Mouse (Mus musculus): ENCODE data around the gene Apol6. TPM values are rescaled to one million over a fixed set of nuclear protein-coding genes. Genes with fewer than 3 reads are reported as not detected.

Gene Apol6
- polyA plus RNA-seq, 1 experiment from 2014 or later = 0.25 TPM

DNA sequence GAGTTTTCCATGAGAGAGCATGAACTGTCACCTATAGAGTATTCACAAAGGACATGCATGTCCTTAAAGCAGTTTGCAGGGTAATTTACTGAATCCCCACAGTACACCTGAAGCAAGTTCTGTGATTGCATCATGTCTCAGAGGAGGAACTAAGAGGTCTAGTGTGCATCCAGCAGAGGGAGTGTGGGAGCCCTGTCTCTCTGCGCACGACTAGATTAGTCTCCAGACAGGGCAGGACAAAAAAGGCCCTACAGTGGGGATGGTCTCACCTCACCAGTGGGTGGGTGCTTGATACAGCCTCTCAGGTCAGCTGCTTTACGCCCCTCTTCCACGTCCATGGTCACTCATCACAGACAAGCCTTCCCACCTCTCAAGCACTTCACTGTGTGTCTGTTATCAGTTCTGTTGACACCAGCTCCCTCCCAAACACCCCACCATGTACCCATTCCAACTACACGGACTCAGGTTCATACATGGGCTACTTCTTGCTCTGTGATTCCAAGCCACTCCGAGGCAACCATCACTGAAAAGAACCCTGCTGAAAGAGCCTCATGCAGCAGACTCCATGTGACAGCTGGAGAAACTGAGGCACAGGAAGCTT lies 25.7 kb upstream of the Apol6 start:
- Histone ChIP-seq H3K36me3 (ENCODE audit: control insufficient read depth, insufficient read depth, low read length) (no peaks in the 10 kb centered on the region), H3K27ac (replicated peaks) (no peak overlapping the region), H3K9me3 (ENCODE audit: control insufficient read depth, low read length) (no peaks in the 10 kb centered on the region), H3K27me3 (ENCODE audit: control insufficient read depth, insufficient read depth, low read length) (no peaks in the 10 kb centered on the region), H3K4me1 (replicated peaks; ENCODE audit: control insufficient read depth, insufficient read depth) (no peaks in the 10 kb centered on the region), H3K4me3 (ENCODE audit: low read depth, low read length) (no peak overlapping the region), H3K4me2 (replicated peaks; ENCODE audit: low read depth) (no peak overlapping the region), H3K9ac (ENCODE audit: low read length) (no peak overlapping the region)
- TF ChIP-seq EP300 (optimal IDR thresholded peaks at IDR 0.05) = no peak
- TF ChIP-seq CTCF (IDR thresholded peaks at IDR 0.05; ENCODE audit: low read depth) = peak; percentile 82
- 62% methylated on average over 6 of the region's 6 CpGs for whole genome bisulfite sequencing
- DNase-seq (ENCODE audit: low spot score) (peak; percentile 50), ATAC-seq (ENCODE audit: low FRiP score, low TSS enrichment) (peak; percentile 46)

GRCm38 (mm10) chr15:77019533-77019932 lies 25.0 kb upstream of the Apol6 start:
- Histone ChIP-seq H3K4me2 (replicated peaks; ENCODE audit: low read depth) (no peak overlapping the region), H3K27ac (replicated peaks) (no peak overlapping the region), H3K36me3 (ENCODE audit: control insufficient read depth, insufficient read depth, low read length) (no peaks in the 10 kb centered on the region), H3K4me1 (replicated peaks; ENCODE audit: control insufficient read depth, insufficient read depth) (no peaks in the 10 kb centered on the region), H3K9me3 (ENCODE audit: control insufficient read depth, low read length) (no peaks in the 10 kb centered on the region), H3K9ac (ENCODE audit: low read length) (no peak overlapping the region), H3K27me3 (ENCODE audit: control insufficient read depth, insufficient read depth, low read length) (no peaks in the 10 kb centered on the region), H3K4me3 (ENCODE audit: low read depth, low read length) (no peak overlapping the region)
- TF ChIP-seq EP300 (optimal IDR thresholded peaks at IDR 0.05) (no peak), CTCF (IDR thresholded peaks at IDR 0.05; ENCODE audit: low read depth) (no peak)
- ATAC-seq (ENCODE audit: low FRiP score, low TSS enrichment) (no peak), DNase-seq (ENCODE audit: low spot score) (no peak)
- 74% methylated on average over 7 of the region's 7 CpGs for WGBS

DNA sequence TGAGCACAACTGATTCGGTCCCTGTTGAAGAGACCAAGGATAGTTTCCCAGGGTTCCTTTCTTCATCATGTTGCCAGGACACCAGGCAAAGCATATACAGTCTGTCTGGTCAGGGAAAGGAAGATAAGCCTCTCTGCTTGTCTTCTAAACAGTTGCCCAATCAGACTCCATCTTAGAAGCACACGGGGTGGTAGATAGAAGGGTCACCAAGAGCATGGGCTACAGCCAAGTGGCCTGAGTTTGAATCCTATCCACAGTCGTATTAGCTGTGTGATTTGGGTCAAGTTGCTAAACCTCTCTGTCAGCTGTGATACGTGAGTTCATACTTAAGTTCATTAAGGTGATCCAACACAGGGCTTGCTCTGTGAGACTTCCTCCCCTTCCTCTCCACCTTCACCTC lies 24.4 kb upstream of the Apol6 start:
- Histone ChIP-seq H3K36me3 (ENCODE audit: control insufficient read depth, insufficient read depth, low read length) (no peaks in the 10 kb centered on the region), H3K4me1 (replicated peaks; ENCODE audit: control insufficient read depth, insufficient read depth) (no peaks in the 10 kb centered on the region), H3K4me2 (replicated peaks; ENCODE audit: low read depth) (no peak overlapping the region), H3K9ac (ENCODE audit: low read length) (no peak overlapping the region), H3K27ac (replicated peaks) (no peak overlapping the region), H3K9me3 (ENCODE audit: control insufficient read depth, low read length) (no peaks in the 10 kb centered on the region), H3K27me3 (ENCODE audit: control insufficient read depth, insufficient read depth, low read length) (no peaks in the 10 kb centered on the region), H3K4me3 (ENCODE audit: low read depth, low read length) (no peak overlapping the region)
- TF ChIP-seq EP300 (optimal IDR thresholded peaks at IDR 0.05) = no peak
- TF ChIP-seq CTCF (IDR thresholded peaks at IDR 0.05; ENCODE audit: low read depth) = no peak
- DNase-seq (ENCODE audit: low spot score) (no peak), ATAC-seq (ENCODE audit: low FRiP score, low TSS enrichment) (no peak)
- WGBS = 74% methylated on average over 4 of the region's 4 CpGs

DNA sequence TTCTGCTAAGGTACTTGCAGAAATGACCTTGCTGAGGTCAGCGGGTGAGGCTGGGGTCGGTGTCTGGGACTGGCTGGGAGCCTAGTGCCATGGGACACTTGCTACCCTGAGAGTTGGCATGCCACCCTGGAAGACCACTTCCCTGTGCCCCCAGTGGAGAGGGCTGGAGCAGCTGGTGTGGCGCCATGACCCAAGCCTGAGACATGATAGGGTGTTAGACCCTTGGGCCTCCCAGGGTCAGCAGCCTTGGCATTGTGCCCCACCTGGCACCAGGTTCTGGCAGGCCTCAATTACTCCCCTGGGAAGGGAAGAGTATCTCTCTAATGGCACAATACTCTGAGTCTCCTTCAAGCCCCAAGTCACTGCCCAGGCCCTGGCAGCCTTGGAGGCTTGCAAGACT lies 23.5 kb upstream of the Apol6 start:
- H3K9ac ChIP-seq (ENCODE audit: low read length) = no peak overlapping the region
- H3K4me1 ChIP-seq (replicated peaks; ENCODE audit: control insufficient read depth, insufficient read depth) = no peaks in the 10 kb centered on the region
- TF ChIP-seq EP300 (optimal IDR thresholded peaks at IDR 0.05) = no peak
- TF ChIP-seq CTCF (IDR thresholded peaks at IDR 0.05; ENCODE audit: low read depth) = no peak
- H3K9me3 ChIP-seq (ENCODE audit: control insufficient read depth, low read length) = no peaks in the 10 kb centered on the region
- H3K4me3 ChIP-seq (ENCODE audit: low read depth, low read length) = no peak overlapping the region
- H3K4me2 ChIP-seq (replicated peaks; ENCODE audit: low read depth) = no peak overlapping the region
- no peak overlapping the region for H3K27ac ChIP-seq (replicated peaks)
- DNase-seq (ENCODE audit: low spot score) (no peak), ATAC-seq (ENCODE audit: low FRiP score, low TSS enrichment) (no peak)
- no peaks in the 10 kb centered on the region for H3K27me3 ChIP-seq (ENCODE audit: control insufficient read depth, insufficient read depth, low read length)
- 94% methylated on average over 3 of the region's 3 CpGs for WGBS
- no peaks in the 10 kb centered on the region for H3K36me3 ChIP-seq (ENCODE audit: control insufficient read depth, insufficient read depth, low read length)

- Histone ChIP-seq H3K27ac (replicated peaks) (no peak overlapping the region), H3K4me3 (ENCODE audit: low read depth, low read length) (no peak overlapping the region), H3K36me3 (ENCODE audit: control insufficient read depth, insufficient read depth, low read length) (no peaks in the 10 kb centered on the region), H3K4me2 (replicated peaks; ENCODE audit: low read depth) (no peak overlapping the region), H3K9me3 (ENCODE audit: control insufficient read depth, low read length) (no peaks in the 10 kb centered on the region), H3K9ac (ENCODE audit: low read length) (no peak overlapping the region), H3K27me3 (ENCODE audit: control insufficient read depth, insufficient read depth, low read length) (no peaks in the 10 kb centered on the region), H3K4me1 (replicated peaks; ENCODE audit: control insufficient read depth, insufficient read depth) (no peaks in the 10 kb centered on the region)
- ATAC-seq (ENCODE audit: low FRiP score, low TSS enrichment) (no peak), DNase-seq (ENCODE audit: low spot score) (no peak)
- TF ChIP-seq EP300 (optimal IDR thresholded peaks at IDR 0.05) (no peak), CTCF (IDR thresholded peaks at IDR 0.05; ENCODE audit: low read depth) (no peak)
- WGBS = 66% methylated on average over 4 of the region's 4 CpGs
Measured at GRCm38 (mm10) chr15:77021851-77022250, 22.7 kb upstream of the Apol6 start.

DNA sequence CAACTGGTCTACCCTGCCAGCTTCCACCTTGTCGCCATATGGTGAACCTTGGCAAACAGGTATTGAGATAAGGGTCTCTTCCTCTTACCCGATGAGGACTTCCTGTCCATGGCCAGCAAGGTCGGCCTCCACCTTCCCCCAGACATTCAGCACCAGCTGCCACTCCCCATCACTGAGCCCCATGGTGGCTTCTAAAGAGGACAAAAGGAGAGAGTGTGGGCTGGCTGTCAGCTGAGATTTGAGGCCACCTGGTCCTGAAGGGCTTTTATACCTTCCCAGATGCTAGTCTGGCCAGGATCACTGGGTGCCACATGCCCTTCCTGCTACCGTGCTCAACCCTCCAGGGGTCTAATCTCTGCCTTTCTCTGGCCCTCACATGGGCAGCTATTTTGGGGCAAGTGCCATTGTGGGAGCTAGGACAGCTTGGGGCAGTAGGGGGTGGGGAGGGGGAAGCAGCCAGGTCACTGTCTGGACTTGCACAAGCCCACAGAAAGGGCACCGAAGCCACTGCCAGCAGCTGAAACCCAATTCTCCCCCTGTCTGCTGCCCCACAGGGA lies 22.1 kb upstream of the Apol6 start:
- WGBS = 74% methylated on average over 5 of the region's 5 CpGs
- H3K4me1 ChIP-seq (replicated peaks; ENCODE audit: control insufficient read depth, insufficient read depth) = no peaks in the 10 kb centered on the region
- no peak for DNase-seq (ENCODE audit: low spot score)

More for the DNA sequence above, 22.1 kb upstream of the Apol6 start:
- peak overlapping the region; percentile 30; the same call in 1 of the 2 replicates for H3K27ac ChIP-seq (replicated peaks)
- no peak for TF ChIP-seq EP300 (optimal IDR thresholded peaks at IDR 0.05)
- no peak for TF ChIP-seq CTCF (IDR thresholded peaks at IDR 0.05; ENCODE audit: low read depth)
- no peak overlapping the region for H3K9ac ChIP-seq (ENCODE audit: low read length)
- H3K9me3 ChIP-seq (ENCODE audit: control insufficient read depth, low read length) = no peaks in the 10 kb centered on the region
- ATAC-seq (ENCODE audit: low FRiP score, low TSS enrichment) = no peak
- no peaks in the 10 kb centered on the region for H3K36me3 ChIP-seq (ENCODE audit: control insufficient read depth, insufficient read depth, low read length)
- no peaks in the 10 kb centered on the region for H3K27me3 ChIP-seq (ENCODE audit: control insufficient read depth, insufficient read depth, low read length)
- no peak overlapping the region for H3K4me3 ChIP-seq (ENCODE audit: low read depth, low read length)
- no peak overlapping the region for H3K4me2 ChIP-seq (replicated peaks; ENCODE audit: low read depth)
